Mouse (Mus musculus): ENCODE results near the gene Ascl2.

Gene Ascl2

GRCm38 (mm10) chr7:142968809-142969511, at the start of gene Ascl2:
Ascl2 (minus strand) TSS chr7:142969264.
- peak; percentile 18 for DNase-seq (ENCODE audit: low read depth, low spot score)

GRCm38 (mm10) chr7:143017181-143017580, 48.1 kb upstream of the Ascl2 start:
- DNase-seq (ENCODE audit: low read depth, low spot score) = no peak

GRCm38 (mm10) chr7:143016424-143017142, 47.5 kb upstream of the Ascl2 start:
- no peak for DNase-seq (ENCODE audit: low read depth, low spot score)

- peak; percentile 90 for DNase-seq (ENCODE audit: low read depth, low spot score)
Observed at GRCm38 (mm10) chr7:143015755-143016423, 46.8 kb upstream of the Ascl2 start.

- DNase-seq (ENCODE audit: low read depth, low spot score) = no peak
Observed at GRCm38 (mm10) chr7:143014862-143015659, 46.0 kb upstream of the Ascl2 start.

GRCm38 (mm10) chr7:143013420-143014178, 44.5 kb upstream of the Ascl2 start:
- peak; percentile 95 for DNase-seq (ENCODE audit: low read depth, low spot score)

- DNase-seq (ENCODE audit: low read depth, low spot score) = peak; percentile 45
Observed at GRCm38 (mm10) chr7:143012230-143012875, 43.3 kb upstream of the Ascl2 start.

- no peak for DNase-seq (ENCODE audit: low read depth, low spot score)
Observed at GRCm38 (mm10) chr7:143011226-143011625, 42.2 kb upstream of the Ascl2 start.

GRCm38 (mm10) chr7:143009996-143010395, 40.9 kb upstream of the Ascl2 start:
- no peak for DNase-seq (ENCODE audit: low read depth, low spot score)

- no peak for DNase-seq (ENCODE audit: low read depth, low spot score)
Observed at GRCm38 (mm10) chr7:143008996-143009665, 40.1 kb upstream of the Ascl2 start.

GRCm38 (mm10) chr7:143008370-143008926, 39.4 kb upstream of the Ascl2 start:
- no peak for DNase-seq (ENCODE audit: low read depth, low spot score)

- DNase-seq (ENCODE audit: low read depth, low spot score) = peak; percentile 93
Observed at GRCm38 (mm10) chr7:143007599-143008369, 38.7 kb upstream of the Ascl2 start.

- DNase-seq (ENCODE audit: low read depth, low spot score) = no peak
Observed at GRCm38 (mm10) chr7:143006756-143007598, 37.9 kb upstream of the Ascl2 start.

- no peak for DNase-seq (ENCODE audit: low read depth, low spot score)
Observed at GRCm38 (mm10) chr7:143006097-143006755, 37.2 kb upstream of the Ascl2 start.

- no peak for DNase-seq (ENCODE audit: low read depth, low spot score)
Observed at GRCm38 (mm10) chr7:143005344-143006096, 36.5 kb upstream of the Ascl2 start.

- no peak for DNase-seq (ENCODE audit: low read depth, low spot score)
Observed at GRCm38 (mm10) chr7:143004727-143005343, 35.8 kb upstream of the Ascl2 start, which contains the start of gene Tspan32. Tspan32 (plus strand) TSS chr7:143005046.
